Mouse (Mus musculus): Measurements from ENCODE around the gene Cxcl16. TPM values are rescaled to one million over a fixed set of nuclear protein-coding genes. Genes with fewer than 3 reads are reported as not detected.
A peak's percentile ranks its signal among the peaks of the same experiment; 100 is the strongest.
"Not testable (repeated sequence)": the region's sequence is repeated elsewhere in the genome, so short reads cannot be mapped to it uniquely, and the experiment has no call there.

Gene Cxcl16
- total RNA-seq (2021), result 1 to 10 TPM in 1 of 2 experiments, under 1 TPM in 1; 0.96 to 1.1 TPM
- long read RNA-seq, experiment 1, partial matches to known transcripts, result 1 of 2 reads
- long read RNA-seq, experiment 1, other reads (novel, unspliced or antisense), result 0 of 2 reads
- long read RNA-seq, experiment 2, partial matches to known transcripts, result 1 of 4 reads
- long read RNA-seq, experiment 2, other reads (novel, unspliced or antisense), result 0 of 4 reads

DNA sequence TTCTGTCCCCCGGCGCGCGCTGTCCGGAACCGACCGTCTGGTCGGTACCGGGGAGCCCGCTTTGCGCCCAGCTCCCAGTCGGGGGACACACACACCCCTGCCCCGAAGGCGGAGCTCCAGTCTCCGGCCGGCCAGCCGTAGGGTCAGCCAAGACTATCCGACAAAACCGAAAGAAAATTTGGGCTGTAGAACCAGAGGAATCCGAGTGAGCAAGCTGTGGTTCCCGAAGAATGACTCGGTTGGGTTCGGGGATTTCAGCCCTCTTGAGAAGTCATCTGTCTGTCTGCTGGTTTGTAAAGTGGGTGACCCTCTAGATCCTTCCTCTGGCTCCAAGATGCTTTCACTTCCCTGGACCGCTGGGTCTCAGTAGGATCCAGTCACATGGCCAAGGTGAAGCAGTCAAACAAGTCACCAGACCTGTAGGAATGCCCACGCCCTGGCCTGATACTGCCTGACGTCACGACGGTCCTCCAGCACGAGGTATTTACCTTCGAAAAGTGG, at the start of gene Cxcl16:
Gene Cxcl16 (minus strand): TSS at position 384 of the 501 bp plus-strand sequence.
- Histone ChIP-seq H3K4me3 (peak within 1 kb of the TSS; percentile 58), H3K27ac (no peak within 1 kb of the TSS; the same call in 1 of the 2 replicates)
- TF ChIP-seq CTCF (conservative IDR thresholded peaks at IDR 0.05), result no peak
- DNase-seq (ENCODE audit: low spot score in 2 of 2), result no peak

DNA sequence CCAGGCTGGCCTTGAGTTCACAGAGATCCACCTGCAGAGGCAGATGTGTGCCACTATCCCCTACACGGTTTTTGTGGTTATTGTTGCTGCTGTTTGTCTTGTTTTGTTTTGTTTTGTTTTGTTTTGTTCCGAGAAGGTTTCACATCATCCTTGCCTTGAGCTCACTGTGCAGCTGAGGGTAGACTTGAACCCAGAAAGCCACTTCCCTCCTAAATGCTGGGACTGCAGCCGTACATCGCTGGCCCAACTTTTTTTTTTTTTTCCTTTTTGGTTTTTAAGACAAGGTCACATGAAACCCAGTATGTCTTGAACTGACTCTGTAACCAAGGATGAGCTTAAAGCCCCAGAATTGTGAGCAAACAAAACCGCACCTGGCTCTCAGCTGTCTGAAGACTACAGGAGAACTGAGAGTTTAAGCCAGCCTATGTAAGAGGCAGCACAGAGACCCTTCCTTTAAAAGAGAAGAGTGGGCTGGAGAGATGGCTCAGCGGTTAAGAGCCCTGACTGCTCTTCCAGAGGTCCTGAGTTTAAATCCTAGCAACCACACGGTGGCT, 47.3 kb upstream of the Cxcl16 start:
- no peak overlapping the region for H3K4me3 ChIP-seq
- no peak for TF ChIP-seq CTCF (conservative IDR thresholded peaks at IDR 0.05)
- no peak overlapping the region for H3K27ac ChIP-seq
- DNase-seq (ENCODE audit: low spot score in 2 of 2), result no peak

DNA sequence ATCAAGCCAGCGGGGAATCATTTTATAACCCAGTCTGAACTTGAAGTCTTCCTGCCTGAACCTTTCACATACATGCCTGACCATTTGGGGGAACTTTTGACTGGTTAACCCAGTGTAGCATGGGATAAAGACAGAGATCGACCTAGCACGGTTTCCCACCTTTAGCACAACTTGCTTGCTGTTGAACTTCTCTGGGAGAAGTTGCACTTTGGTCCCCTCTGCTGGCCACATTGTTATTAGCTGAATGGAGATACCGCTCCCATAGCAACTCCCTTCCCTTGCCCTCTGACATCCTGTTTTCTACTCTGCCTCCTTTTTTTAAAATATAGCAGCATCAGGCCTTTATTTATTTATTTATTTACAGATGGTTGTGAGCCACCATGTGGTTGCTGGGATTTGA, 46.6 kb upstream of the Cxcl16 start:
- peak in 1 of 2 experiments; percentile 66 for DNase-seq (ENCODE audit: low spot score in 2 of 2)
- H3K27ac ChIP-seq, result no peak overlapping the region
- TF ChIP-seq CTCF (conservative IDR thresholded peaks at IDR 0.05), result peak; percentile 80
- H3K4me3 ChIP-seq, result no peak overlapping the region

DNA sequence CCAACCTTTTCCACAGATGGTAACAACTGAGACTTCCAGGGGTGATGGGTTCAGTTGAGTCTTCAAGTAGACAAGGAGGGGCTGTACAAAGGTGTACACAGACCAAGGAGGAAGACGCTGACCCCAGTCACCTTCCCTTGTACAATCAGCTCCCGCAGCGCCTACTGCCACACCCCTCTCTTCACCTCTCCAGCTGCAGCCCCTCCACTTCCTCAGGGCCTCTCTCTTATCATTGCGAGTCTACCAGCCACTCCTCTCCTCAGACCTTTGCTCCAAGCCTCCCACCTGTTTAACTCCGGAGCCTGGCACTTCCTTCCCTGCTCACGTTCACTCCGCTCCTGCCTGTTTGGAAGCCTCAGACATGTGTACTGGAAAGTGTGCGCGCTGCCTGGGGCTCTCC, 45.2 kb upstream of the Cxcl16 start, which contains the start of gene Tm4sf5:
Gene Tm4sf5 (plus strand): TSS at position 275 of the 400 bp plus-strand sequence.
- Histone ChIP-seq H3K27ac (no peak within 1 kb of the TSS), H3K4me3 (no peak within 1 kb of the TSS)
- DNase-seq (ENCODE audit: low spot score in 2 of 2), result no peak
- TF ChIP-seq CTCF (conservative IDR thresholded peaks at IDR 0.05), result no peak

DNA sequence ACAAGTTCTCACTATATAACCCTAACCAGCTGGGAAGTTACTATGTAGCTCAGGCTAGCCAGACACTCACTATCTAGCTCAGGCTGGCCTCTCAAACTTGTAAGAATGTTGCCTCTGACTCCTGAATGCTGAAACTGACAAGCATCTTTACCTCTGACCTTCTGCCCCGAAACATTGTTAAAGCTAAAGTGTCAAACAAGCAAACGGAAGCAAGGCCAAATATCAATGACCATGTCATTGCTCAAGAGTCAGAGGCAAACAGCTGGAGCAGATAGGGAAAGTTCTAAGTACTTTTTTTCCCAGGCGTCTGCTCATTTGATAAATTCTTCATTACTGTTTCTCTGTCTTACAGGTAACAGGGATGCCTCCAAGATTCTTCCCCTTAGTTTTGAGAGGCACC, 42.2 kb upstream of the Cxcl16 start:
- no peak for TF ChIP-seq CTCF (conservative IDR thresholded peaks at IDR 0.05)
- DNase-seq (ENCODE audit: low spot score in 2 of 2), result no peak
- Histone ChIP-seq H3K4me3 (no peak overlapping the region), H3K27ac (no peak overlapping the region)

DNA sequence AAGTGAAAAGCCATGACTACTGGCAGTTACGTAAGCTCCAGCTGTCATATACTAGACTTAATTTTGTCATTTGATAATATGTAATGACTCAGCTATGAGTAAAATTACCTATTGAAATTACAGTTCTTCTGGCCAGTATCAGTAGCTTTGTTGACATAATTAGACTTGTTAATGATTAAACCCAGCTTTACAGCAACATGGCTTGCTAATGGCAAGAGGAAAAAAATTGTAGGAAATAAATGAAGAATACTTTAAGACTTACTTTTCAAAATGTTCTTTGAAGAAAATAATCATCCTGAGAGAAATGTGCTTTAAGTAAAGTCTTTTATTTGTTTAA, 40.7 kb upstream of the Cxcl16 start:
- DNase-seq (ENCODE audit: low spot score in 2 of 2), result no peak
- Histone ChIP-seq H3K27ac (no peak overlapping the region), H3K4me3 (no peak overlapping the region)
- TF ChIP-seq CTCF (conservative IDR thresholded peaks at IDR 0.05), result no peak

DNA sequence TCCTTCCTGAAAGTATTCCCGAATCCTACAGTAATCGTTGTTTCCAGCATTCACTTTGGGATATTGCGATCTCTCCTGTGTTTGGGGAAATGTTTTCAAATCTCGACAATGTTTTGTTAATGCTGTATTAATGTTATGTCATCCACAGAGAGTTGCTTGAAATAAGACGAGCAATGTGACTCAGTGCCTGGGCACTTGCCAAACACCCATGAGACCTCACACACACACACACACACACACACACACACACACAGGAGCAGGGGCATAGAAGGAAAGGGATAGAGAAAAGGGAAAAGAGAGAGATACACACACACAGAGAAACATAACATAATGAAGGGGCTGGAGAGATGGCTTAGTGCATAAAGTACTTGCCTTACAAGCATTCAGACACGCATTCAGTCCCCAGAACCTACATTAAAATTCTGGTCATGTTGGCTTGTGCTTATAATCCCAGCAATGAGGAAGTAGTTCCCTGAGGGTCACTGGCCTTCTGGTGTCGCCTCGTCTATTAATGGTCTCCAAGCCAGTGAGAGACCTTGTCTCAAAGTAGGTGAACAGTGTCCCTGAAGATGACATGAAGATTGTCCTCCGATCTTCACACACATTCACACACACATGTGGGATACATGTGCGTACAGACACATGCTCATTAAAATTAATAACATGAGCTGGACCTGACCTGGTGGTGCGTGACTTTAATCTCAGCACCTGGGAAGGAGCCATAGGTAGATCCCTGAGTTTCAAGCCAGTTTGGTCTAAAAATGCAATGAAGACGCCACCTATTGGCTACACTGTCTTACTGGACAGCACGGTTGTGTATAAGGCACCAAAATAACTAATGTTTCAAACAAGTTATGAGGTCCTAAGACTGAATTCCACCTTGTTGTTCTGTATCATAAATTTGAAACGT, 40.0 kb upstream of the Cxcl16 start:
- DNase-seq (ENCODE audit: low spot score in 2 of 2), result no peak
- peak; percentile 73 for TF ChIP-seq CTCF (conservative IDR thresholded peaks at IDR 0.05)
- H3K4me3 ChIP-seq, result no peak overlapping the region
- H3K27ac ChIP-seq, result no peak overlapping the region

DNA sequence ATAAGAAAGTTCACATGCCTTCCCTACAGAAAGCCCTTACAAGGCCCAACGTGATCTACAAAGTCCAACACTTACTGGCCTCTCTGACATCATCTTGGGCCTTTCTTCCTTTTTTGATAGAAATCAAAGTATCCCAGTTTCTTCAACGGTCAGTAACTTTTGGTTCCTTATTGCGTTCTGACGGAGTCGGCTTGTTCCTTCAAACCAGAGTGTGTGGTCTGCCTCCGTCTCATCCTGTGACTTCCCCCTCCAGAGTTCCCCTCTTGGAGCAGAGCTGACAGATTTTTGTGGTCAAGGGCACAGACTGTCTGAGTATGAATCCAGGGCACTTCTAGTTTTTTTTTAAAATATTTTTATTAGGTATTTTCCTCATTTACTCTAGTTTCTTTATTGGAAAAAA, 29.9 kb upstream of the Cxcl16 start:
- no peak overlapping the region for H3K4me3 ChIP-seq
- peak overlapping the region; percentile 32; the same call in 1 of the 2 replicates for H3K27ac ChIP-seq
- TF ChIP-seq CTCF (conservative IDR thresholded peaks at IDR 0.05), result no peak
- DNase-seq (ENCODE audit: low spot score in 2 of 2), result no peak

DNA sequence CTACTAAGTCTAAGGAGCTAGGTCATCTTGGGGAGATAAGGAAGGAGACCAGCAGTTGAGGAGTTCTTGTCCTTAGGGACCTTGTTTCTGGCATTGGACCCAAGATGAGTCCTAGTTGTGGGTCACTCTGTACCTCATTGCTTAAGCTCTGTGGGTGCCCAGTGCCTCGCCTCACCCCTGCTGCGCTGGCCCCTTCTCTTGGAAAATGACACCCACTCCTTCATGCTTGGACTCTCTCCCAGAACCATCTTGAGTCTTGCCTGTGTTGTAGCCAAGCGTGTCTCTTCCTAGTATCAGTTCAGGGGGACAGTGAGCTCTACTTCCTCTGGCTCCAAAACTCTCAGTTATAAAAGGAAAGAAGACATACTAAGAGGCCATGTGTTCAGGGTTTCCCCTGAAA, 29.4 kb upstream of the Cxcl16 start:
- peak overlapping the region; percentile 32; the same call in 1 of the 2 replicates for H3K27ac ChIP-seq
- H3K4me3 ChIP-seq, result no peak overlapping the region
- TF ChIP-seq CTCF (conservative IDR thresholded peaks at IDR 0.05), result no peak
- no peak for DNase-seq (ENCODE audit: low spot score in 2 of 2)

DNA sequence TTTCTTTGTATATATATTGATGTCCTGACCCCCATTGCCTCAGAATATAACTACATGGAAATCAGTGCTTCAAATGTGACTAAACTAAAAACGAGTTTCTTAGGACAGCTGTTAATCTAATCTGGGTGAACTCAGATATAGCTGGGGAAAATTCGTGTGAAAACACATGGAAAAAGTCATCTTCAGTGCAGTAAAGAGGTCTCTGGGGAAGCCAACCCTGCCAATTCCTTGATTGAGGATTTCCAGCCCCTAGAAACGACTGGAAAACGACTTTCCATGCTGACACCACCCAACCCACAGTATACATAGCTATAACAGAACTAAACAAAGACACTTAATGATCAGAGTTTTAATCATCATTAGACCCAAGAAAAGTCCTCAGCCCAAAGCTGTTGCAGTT, 28.0 kb upstream of the Cxcl16 start:
- H3K27ac ChIP-seq, result no peak overlapping the region
- no peak overlapping the region for H3K4me3 ChIP-seq
- no peak for TF ChIP-seq CTCF (conservative IDR thresholded peaks at IDR 0.05)
- no peak for DNase-seq (ENCODE audit: low spot score in 2 of 2)

DNA sequence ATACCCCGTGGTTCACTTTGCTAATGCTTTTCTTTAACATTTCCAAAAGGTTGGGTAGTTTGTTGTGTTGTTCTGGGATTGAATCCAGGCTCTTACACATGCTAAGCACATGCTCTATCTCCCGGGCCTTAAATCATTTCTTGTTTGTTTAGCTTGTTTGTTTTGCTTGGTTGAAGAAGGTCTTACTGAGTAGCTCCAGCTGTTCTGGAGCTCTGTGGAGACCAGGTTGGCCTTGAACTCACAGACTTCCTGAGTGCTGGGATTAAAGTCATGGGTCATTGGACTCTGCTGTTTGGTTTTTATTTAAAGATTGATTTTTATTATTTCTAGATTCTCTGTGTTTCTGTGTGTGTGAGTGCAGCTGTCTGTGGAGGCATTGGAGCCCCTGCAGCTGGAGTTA, 25.7 kb upstream of the Cxcl16 start:
- DNase-seq (ENCODE audit: low spot score in 2 of 2), result no peak
- H3K4me3 ChIP-seq, result no peak overlapping the region
- no peak for TF ChIP-seq CTCF (conservative IDR thresholded peaks at IDR 0.05)
- no peak overlapping the region for H3K27ac ChIP-seq

DNA sequence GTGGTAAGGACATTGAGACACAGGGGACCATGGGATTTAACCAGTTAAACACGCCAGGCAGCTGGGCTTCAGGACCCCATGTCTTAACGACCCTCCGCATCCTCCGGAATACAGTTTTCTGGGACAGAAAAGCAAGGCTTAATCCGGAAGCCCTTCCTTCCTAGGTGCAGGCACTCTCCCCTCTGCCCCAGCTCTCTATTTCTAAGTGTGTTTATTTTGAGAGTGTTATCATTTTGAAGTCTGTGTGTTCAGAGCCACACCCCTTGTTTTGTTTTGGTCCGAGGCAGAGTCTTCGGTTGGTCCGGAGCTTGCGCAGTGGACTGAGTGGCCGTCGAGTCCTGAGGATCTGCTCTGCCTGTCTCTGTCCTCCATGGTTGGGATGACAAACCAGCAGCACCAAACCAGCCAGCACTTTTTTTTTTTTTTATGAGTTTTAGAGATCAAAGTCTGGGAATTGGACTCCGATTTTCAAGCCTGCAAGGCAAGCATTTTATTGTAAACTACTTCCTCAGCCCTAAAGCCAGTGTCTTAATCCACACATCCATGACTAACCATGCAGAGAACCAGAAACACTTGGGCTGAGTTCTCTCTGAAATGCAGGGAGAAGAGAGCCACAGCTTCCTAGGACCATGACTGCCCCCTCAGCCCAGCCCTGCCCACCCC, 15.2 kb upstream of the Cxcl16 start:
- DNase-seq (ENCODE audit: low spot score in 2 of 2), result no peak

DNA sequence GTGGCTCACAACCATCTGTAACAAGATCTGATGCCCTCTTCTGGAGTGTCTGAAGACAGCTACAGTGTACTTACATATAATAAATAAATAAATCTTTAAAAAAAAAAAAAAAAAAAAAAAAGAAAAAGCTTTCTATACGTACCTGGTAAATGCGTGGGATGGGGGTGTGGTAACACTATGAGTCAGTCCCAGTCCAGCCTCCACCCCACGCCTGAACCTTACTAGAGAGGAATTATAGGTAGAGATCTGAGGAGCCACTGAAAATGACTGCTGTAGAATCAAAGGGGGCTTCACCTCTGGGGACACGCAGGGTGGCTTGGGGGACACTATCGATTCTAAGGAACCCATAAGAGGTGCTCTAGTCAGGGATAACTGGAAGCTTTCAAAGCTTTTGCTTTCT, 13.5 kb upstream of the Cxcl16 start:
- H3K4me3 ChIP-seq; H3K27ac ChIP-seq; DNase-seq (ENCODE audit: low spot score in 2 of 2): not testable (repeated sequence)

More for the DNA sequence above, 15.2 kb upstream of the Cxcl16 start:
- no peak for TF ChIP-seq CTCF (conservative IDR thresholded peaks at IDR 0.05)
- H3K27ac ChIP-seq, result no peak overlapping the region
- H3K4me3 ChIP-seq, result no peak overlapping the region
